Mouse (Mus musculus) forebrain, embryonic 13.5 days (tissue): ENCODE results near the gene Ralgapa1. TPM values are rescaled to one million over a fixed set of nuclear protein-coding genes. Genes with fewer than 3 reads are reported as not detected.
"Not testable (repeated sequence)": the region's sequence is repeated elsewhere in the genome, so short reads cannot be mapped to it uniquely, and the experiment has no call there.

Experiments used
- ATAC-seq: fragments of 200-750 bp; cut with Nextera tagmentation; 2 replicates; pipeline ENCODE4 v1.8.0; 2017
- H3K27ac ChIP-seq: fragments of 300-500 bp; sonication (generic); 2 replicates; pipeline ENCODE4 v1.5.1; 2015; ENCODE audit warnings: inconsistent platforms, mild to moderate bottlenecking, moderate library complexity
- H3K27me3 ChIP-seq: fragments of 300-500 bp; sonication (generic); 2 replicates; pipeline ENCODE4 v1.6.1; 2015; ENCODE audit warnings: mild to moderate bottlenecking, inconsistent platforms
- H3K36me3 ChIP-seq: fragments of 300-500 bp; sonication (generic); 2 replicates; pipeline ENCODE4 v1.6.1; 2015; ENCODE audit warnings: mild to moderate bottlenecking, inconsistent platforms; ENCODE audit not compliant: poor library complexity, severe bottlenecking
- H3K4me1 ChIP-seq: fragments of 300-500 bp; sonication (generic); 2 replicates; pipeline ENCODE4 v1.6.1; 2015; ENCODE audit warnings: inconsistent platforms
- H3K4me2 ChIP-seq: fragments of 300-500 bp; sonication (generic); 2 replicates; pipeline ENCODE4 v1.6.1; 2015; ENCODE audit warnings: inconsistent platforms, mild to moderate bottlenecking, moderate library complexity
- H3K4me3 ChIP-seq: fragments of 300-500 bp; sonication (generic); 2 replicates; pipeline ENCODE4 v1.5.1; 2015; ENCODE audit warnings: mild to moderate bottlenecking, inconsistent platforms
- H3K9ac ChIP-seq: fragments of 300-500 bp; sonication (generic); 2 replicates; pipeline ENCODE4 v1.6.1; 2015; ENCODE audit warnings: mild to moderate bottlenecking, inconsistent platforms
- H3K9me3 ChIP-seq: fragments of 300-500 bp; sonication (generic); replicated peaks from 2 replicates; pipeline ENCODE4 v1.6.1; 2016; ENCODE audit warnings: inconsistent platforms
- WGBS: fragments of 180-500 bp; shearing (Covaris S2); methylation state at CpG from one replicate; pipeline ENCODE4 v1.1.7; 2015; 5-methylcytosine and 5-hydroxymethylcytosine counted together
- microRNA-seq: library from miRNA; unstranded; fragments of <30 nt; microRNA quantifications from one replicate; pipeline ENCODE4, GENCODE M21; 2016
- polyA plus RNA-seq: library from polyadenylated mRNA; unstranded; fragments of >200 nt; fragmentation: Nextera tagmentation; extraction: Ambion mirVana; gene quantifications from 2 replicates; pipeline ENCODE4 v1.2.1, GENCODE M21; 2015

The Ralgapa1 gene
- polyA plus RNA-seq, 1 experiment from 2014 or later = 14.1 TPM

GRCm38 (mm10) chr12:55559184-55559855 lies 261.6 kb downstream of the Ralgapa1 start:
- WGBS = 88% methylated on average over 12 of the region's 12 CpGs
- no peak overlapping the region for H3K9ac ChIP-seq
- peaks cover 8% of the 10 kb centered on the region; the same call in 1 of the 2 replicates for H3K4me1 ChIP-seq
- no peak overlapping the region for H3K4me3 ChIP-seq
- no peak overlapping the region for H3K4me2 ChIP-seq
- H3K27me3 ChIP-seq = peaks cover 4% of the 10 kb centered on the region; the same call in 1 of the 2 replicates
- ATAC-seq = no peak
- H3K9me3 ChIP-seq = no peaks in the 10 kb centered on the region
- no peaks in the 10 kb centered on the region for H3K36me3 ChIP-seq
- no peak overlapping the region for H3K27ac ChIP-seq

GRCm38 (mm10) chr12:55557866-55558265 lies 263.1 kb downstream of the Ralgapa1 start:
- no peaks in the 10 kb centered on the region for H3K9me3 ChIP-seq
- H3K4me3 ChIP-seq = no peak overlapping the region
- peaks cover 4% of the 10 kb centered on the region; the same call in 1 of the 2 replicates for H3K27me3 ChIP-seq
- ATAC-seq = no peak
- H3K4me1 ChIP-seq = peaks cover 8% of the 10 kb centered on the region; the same call in 1 of the 2 replicates
- WGBS = 75% methylated on average over 6 of the region's 6 CpGs
- H3K9ac ChIP-seq = no peak overlapping the region
- no peaks in the 10 kb centered on the region for H3K36me3 ChIP-seq
- no peak overlapping the region for H3K27ac ChIP-seq
- no peak overlapping the region for H3K4me2 ChIP-seq

DNA sequence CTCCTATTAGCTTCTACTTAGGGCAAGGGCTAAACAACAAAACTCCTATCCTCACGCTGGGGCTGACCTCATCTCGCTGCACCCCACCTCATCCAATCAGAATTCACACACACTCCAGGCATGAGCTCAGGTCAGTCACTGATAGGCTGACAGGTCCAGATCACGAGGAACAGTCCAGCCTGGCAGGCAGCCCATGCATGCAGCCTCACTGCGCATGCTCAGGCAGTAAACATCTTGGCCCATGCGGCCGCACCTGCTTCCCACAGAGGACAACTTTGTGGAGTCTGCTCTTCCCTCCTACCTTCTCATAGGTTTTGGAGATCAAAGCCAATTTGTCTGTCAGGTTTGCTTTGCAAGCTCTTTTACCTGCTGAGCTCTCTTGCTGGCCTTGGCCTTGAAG lies 266.1 kb downstream of the Ralgapa1 start:
- not testable (repeated sequence) for H3K9ac ChIP-seq, ATAC-seq, H3K4me1 ChIP-seq, H3K4me3 ChIP-seq, H3K27me3 ChIP-seq, H3K4me2 ChIP-seq, H3K9me3 ChIP-seq, H3K36me3 ChIP-seq, H3K27ac ChIP-seq
- WGBS = 82% methylated on average over 6 of the region's 6 CpGs

Small RNAs within 50 kb of the gene (microRNA-seq; reads per million reads assigned to microRNA genes)
- gene Gm23394 = 4.3 reads per million, percentile 11 among the genes with 10 or more reads in this experiment

Other genes starting within 250 kb of the Ralgapa1 start
- 1.1 and 2.4 TPM in 2 replicates for gene Insm2, start 221.7 kb downstream of the Ralgapa1 start, polyA plus RNA-seq
- gene Brms1l, start 15.2 kb upstream of the Ralgapa1 start, polyA plus RNA-seq = 49.5 and 53.9 TPM in 2 replicates